Mouse (Mus musculus) embryonic facial prominence, embryonic 10.5 days (tissue): ENCODE measurements around the gene Chl1. TPM values are rescaled to one million over a fixed set of nuclear protein-coding genes. Genes with fewer than 3 reads are reported as not detected.

Experiments
- DNase-seq: peaks from one replicate; pipeline ENCODE4 v3.0.0-alpha.2; 2017; ENCODE audit warnings: low spot score
- H3K27ac ChIP-seq: fragments of 300-500 bp; sonication (generic); replicated peaks from 2 replicates; pipeline ENCODE4 v1.5.1; 2016; ENCODE audit warnings: mild to moderate bottlenecking
- H3K27me3 ChIP-seq: fragments of 300-500 bp; sonication (generic); replicated peaks from 2 replicates; pipeline ENCODE4 v1.6.1; 2016; ENCODE audit warnings: low read depth, mild to moderate bottlenecking; ENCODE audit not compliant: poor library complexity, severe bottlenecking
- H3K36me3 ChIP-seq: fragments of 300-500 bp; sonication (generic); replicated peaks from 2 replicates; pipeline ENCODE4 v1.6.1; 2016; ENCODE audit warnings: mild to moderate bottlenecking, moderate library complexity
- H3K4me1 ChIP-seq: fragments of 300-500 bp; sonication (generic); 2 replicates; pipeline ENCODE4 v1.6.1; 2016
- H3K4me3 ChIP-seq: fragments of 300-500 bp; sonication (generic); 2 replicates; pipeline ENCODE4 v1.5.1; 2016; ENCODE audit warnings: mild to moderate bottlenecking, moderate library complexity
- H3K9me3 ChIP-seq: fragments of 300-500 bp; sonication (generic); 2 replicates; pipeline ENCODE4 v1.6.1; 2016; ENCODE audit warnings: mild to moderate bottlenecking
- WGBS: fragments of 180-500 bp; shearing (Covaris S2); methylation state at CpG from one replicate; pipeline ENCODE4 v1.1.7; 2016; 5-methylcytosine and 5-hydroxymethylcytosine counted together
- polyA plus RNA-seq: library from polyadenylated mRNA; unstranded; fragments of >200 nt; fragmentation: Nextera tagmentation; extraction: Ambion mirVana; gene quantifications from 2 replicates; pipeline ENCODE4 v1.2.1, GENCODE M21; 2016

The Chl1 gene
- polyA plus RNA-seq, 1 experiment from 2014 or later = 1.2 TPM

- Histone ChIP-seq H3K36me3 (no peaks in the 10 kb centered on the region), H3K4me3 (no peak overlapping the region), H3K27me3 (no peaks in the 10 kb centered on the region), H3K9me3 (no peaks in the 10 kb centered on the region), H3K4me1 (no peaks in the 10 kb centered on the region), H3K27ac (no peak overlapping the region)
- DNase-seq = no peak
- 63% methylated on average over 5 of the region's 5 CpGs for WGBS
Measured at GRCm38 (mm10) chr6:103558037-103558893, 47.9 kb downstream of the Chl1 start.

GRCm38 (mm10) chr6:103558894-103559225 lies 48.5 kb downstream of the Chl1 start:
- no peaks in the 10 kb centered on the region for H3K9me3 ChIP-seq
- no peak overlapping the region for H3K27ac ChIP-seq
- H3K4me3 ChIP-seq = no peak overlapping the region
- no peaks in the 10 kb centered on the region for H3K27me3 ChIP-seq
- H3K4me1 ChIP-seq = no peaks in the 10 kb centered on the region
- 86% methylated on average over 3 of the region's 3 CpGs for WGBS
- no peaks in the 10 kb centered on the region for H3K36me3 ChIP-seq
- no peak for DNase-seq

GRCm38 (mm10) chr6:103559344-103559743 lies 49.0 kb downstream of the Chl1 start:
- Histone ChIP-seq H3K4me1 (no peaks in the 10 kb centered on the region), H3K9me3 (no peaks in the 10 kb centered on the region), H3K27ac (no peak overlapping the region), H3K36me3 (no peaks in the 10 kb centered on the region), H3K4me3 (no peak overlapping the region), H3K27me3 (no peaks in the 10 kb centered on the region)
- WGBS = 54% methylated on average over 2 of the region's 2 CpGs
- no peak for DNase-seq

- Histone ChIP-seq H3K36me3 (no peaks in the 10 kb centered on the region), H3K4me3 (no peak overlapping the region), H3K4me1 (peaks cover 3% of the 10 kb centered on the region; the same call in 1 of the 2 replicates), H3K27me3 (no peaks in the 10 kb centered on the region), H3K27ac (no peak overlapping the region), H3K9me3 (no peaks in the 10 kb centered on the region)
- 75% methylated on average over 6 of the region's 6 CpGs for WGBS
- no peak for DNase-seq
Measured at GRCm38 (mm10) chr6:103564811-103565210, 54.4 kb downstream of the Chl1 start.

GRCm38 (mm10) chr6:103567247-103567646 lies 56.9 kb downstream of the Chl1 start:
- no peak overlapping the region for H3K27ac ChIP-seq
- H3K36me3 ChIP-seq = no peaks in the 10 kb centered on the region
- WGBS = 34% methylated on average over 2 of the region's 2 CpGs
- DNase-seq = no peak
- no peaks in the 10 kb centered on the region for H3K27me3 ChIP-seq
- no peak overlapping the region for H3K4me3 ChIP-seq
- H3K4me1 ChIP-seq = peaks cover 3% of the 10 kb centered on the region; the same call in 1 of the 2 replicates
- no peaks in the 10 kb centered on the region for H3K9me3 ChIP-seq

- Histone ChIP-seq H3K27me3 (no peaks in the 10 kb centered on the region), H3K4me1 (no peaks in the 10 kb centered on the region), H3K9me3 (no peaks in the 10 kb centered on the region), H3K27ac (no peak overlapping the region), H3K36me3 (no peaks in the 10 kb centered on the region), H3K4me3 (no peak overlapping the region)
- 83% methylated on average over 1 of the region's 1 CpGs for WGBS
- no peak for DNase-seq
Measured at GRCm38 (mm10) chr6:103572659-103573058, 62.3 kb downstream of the Chl1 start.

GRCm38 (mm10) chr6:103584224-103584623 lies 73.8 kb downstream of the Chl1 start:
- Histone ChIP-seq H3K27ac (no peak overlapping the region), H3K9me3 (no peaks in the 10 kb centered on the region), H3K36me3 (no peaks in the 10 kb centered on the region), H3K4me1 (no peaks in the 10 kb centered on the region), H3K27me3 (no peaks in the 10 kb centered on the region), H3K4me3 (no peak overlapping the region)
- WGBS = 93% methylated on average over 1 of the region's 1 CpGs
- no peak for DNase-seq

GRCm38 (mm10) chr6:103585667-103586066 lies 75.3 kb downstream of the Chl1 start:
- Histone ChIP-seq H3K9me3 (no peaks in the 10 kb centered on the region), H3K4me3 (no peak overlapping the region), H3K27ac (no peak overlapping the region), H3K36me3 (no peaks in the 10 kb centered on the region), H3K27me3 (no peaks in the 10 kb centered on the region), H3K4me1 (no peaks in the 10 kb centered on the region)
- no peak for DNase-seq
- WGBS = 76% methylated on average over 1 of the region's 1 CpGs

- Histone ChIP-seq H3K4me1 (no peaks in the 10 kb centered on the region), H3K4me3 (no peak overlapping the region), H3K27ac (no peak overlapping the region), H3K27me3 (no peaks in the 10 kb centered on the region), H3K9me3 (no peaks in the 10 kb centered on the region), H3K36me3 (no peaks in the 10 kb centered on the region)
- DNase-seq = no peak
- WGBS = 84% methylated on average over 1 of the region's 1 CpGs
Measured at GRCm38 (mm10) chr6:103586081-103586480, 75.7 kb downstream of the Chl1 start.

- Histone ChIP-seq H3K4me3 (no peak overlapping the region), H3K4me1 (no peaks in the 10 kb centered on the region), H3K27ac (no peak overlapping the region), H3K27me3 (no peaks in the 10 kb centered on the region), H3K36me3 (no peaks in the 10 kb centered on the region), H3K9me3 (no peaks in the 10 kb centered on the region)
- no peak for DNase-seq
- WGBS = 59% methylated on average over 4 of the region's 4 CpGs
Measured at GRCm38 (mm10) chr6:103602070-103602469, 91.7 kb downstream of the Chl1 start.

- H3K4me1 ChIP-seq = peaks cover 7% of the 10 kb centered on the region; the same call in 1 of the 2 replicates
- H3K36me3 ChIP-seq = no peaks in the 10 kb centered on the region
- WGBS = 89% methylated on average over 3 of the region's 3 CpGs
- no peaks in the 10 kb centered on the region for H3K9me3 ChIP-seq
- no peak for DNase-seq
- no peak overlapping the region for H3K27ac ChIP-seq
- H3K4me3 ChIP-seq = no peak overlapping the region
- H3K27me3 ChIP-seq = no peaks in the 10 kb centered on the region
Measured at GRCm38 (mm10) chr6:103610656-103611055, 100.3 kb downstream of the Chl1 start.

GRCm38 (mm10) chr6:103612626-103613025 lies 102.2 kb downstream of the Chl1 start:
- no peak overlapping the region for H3K27ac ChIP-seq
- no peak for DNase-seq
- H3K9me3 ChIP-seq = no peaks in the 10 kb centered on the region
- H3K27me3 ChIP-seq = no peaks in the 10 kb centered on the region
- no peak overlapping the region for H3K4me3 ChIP-seq
- H3K4me1 ChIP-seq = peaks cover 7% of the 10 kb centered on the region; the same call in 1 of the 2 replicates
- H3K36me3 ChIP-seq = no peaks in the 10 kb centered on the region
- WGBS = 91% methylated on average over 3 of the region's 3 CpGs

GRCm38 (mm10) chr6:103613714-103614113 lies 103.3 kb downstream of the Chl1 start:
- Histone ChIP-seq H3K36me3 (no peaks in the 10 kb centered on the region), H3K4me3 (no peak overlapping the region), H3K27me3 (no peaks in the 10 kb centered on the region), H3K27ac (no peak overlapping the region), H3K9me3 (no peaks in the 10 kb centered on the region), H3K4me1 (peaks cover 7% of the 10 kb centered on the region; the same call in 1 of the 2 replicates)
- no peak for DNase-seq
- WGBS = 81% methylated on average over 3 of the region's 3 CpGs
